Mouse (Mus musculus) cerebellum, adult 9-10 months (tissue): ENCODE measurements at regions not wholly inside any gene's neighbourhood (a gene's known extent, or its start where the extent isn't known, plus 50 kb on each side); places are given as distances from the start of the nearest gene placed in this dataset.
A peak's percentile ranks its signal among the peaks of the same experiment; 100 is the strongest.

Experiments used
- DNase-seq: peaks from one replicate; pipeline ENCODE4 v3.0.0; 2022

DNA sequence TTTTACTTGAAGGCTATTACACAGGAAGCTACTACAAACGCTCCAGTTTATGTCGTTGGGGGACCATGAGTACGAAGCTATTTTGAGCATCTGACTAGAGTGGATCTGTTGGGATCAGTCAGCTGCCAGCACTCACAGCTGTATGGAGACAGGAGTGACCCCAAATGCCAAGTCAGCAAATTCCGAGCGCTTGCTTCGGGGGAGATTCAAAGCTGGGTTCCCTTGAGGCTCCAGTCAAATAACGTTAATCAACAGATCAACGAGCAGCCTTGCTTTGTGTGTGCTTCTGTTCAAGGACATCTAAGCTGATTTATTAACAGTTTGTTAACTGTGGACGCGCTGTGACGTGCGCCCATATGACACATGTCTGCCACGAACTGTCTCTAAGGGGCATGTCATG is 349.5 kb downstream of the Ajap1 start:
- DNase-seq: no peak

DNA sequence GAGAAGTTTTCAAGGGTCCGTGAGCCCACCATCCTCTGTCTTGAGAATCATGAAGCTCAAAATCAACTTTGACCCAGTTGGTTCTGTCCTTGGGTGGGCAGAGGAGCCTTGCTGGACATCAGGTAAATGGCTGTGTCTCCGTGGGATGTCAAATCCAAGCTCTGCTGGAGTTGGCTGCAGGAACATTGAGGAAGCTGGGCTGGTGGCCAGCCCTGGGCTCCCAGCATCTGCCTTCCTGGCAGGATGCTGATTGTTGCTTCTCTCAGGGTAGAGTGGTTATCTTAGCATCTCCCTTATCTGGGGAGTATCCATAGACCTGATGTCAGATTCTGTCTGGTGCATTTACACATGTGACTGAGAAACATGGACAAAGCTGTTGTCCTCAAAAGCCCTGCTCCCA is 353.3 kb downstream of the Ajap1 start:
- peak; percentile 61 for DNase-seq

DNA sequence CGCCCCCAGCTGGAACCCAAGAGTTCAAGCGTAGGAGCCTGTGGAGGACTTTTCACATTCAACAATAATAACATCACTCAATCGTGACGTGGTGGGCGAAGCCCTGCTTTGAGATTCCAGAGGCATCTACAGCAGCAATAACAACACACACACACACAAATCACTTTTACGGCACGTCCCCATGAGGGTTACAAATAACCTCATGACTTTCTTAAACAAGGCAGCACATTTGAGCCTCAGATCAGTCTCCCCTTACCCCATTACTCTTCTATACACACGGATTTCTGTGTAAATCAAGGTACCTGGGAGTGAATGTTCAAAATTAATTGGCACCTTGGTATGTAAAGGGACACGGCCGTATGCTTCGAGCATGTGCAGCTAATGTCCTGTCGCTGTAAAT is 354.4 kb downstream of the Ajap1 start:
- no peak for DNase-seq

DNA sequence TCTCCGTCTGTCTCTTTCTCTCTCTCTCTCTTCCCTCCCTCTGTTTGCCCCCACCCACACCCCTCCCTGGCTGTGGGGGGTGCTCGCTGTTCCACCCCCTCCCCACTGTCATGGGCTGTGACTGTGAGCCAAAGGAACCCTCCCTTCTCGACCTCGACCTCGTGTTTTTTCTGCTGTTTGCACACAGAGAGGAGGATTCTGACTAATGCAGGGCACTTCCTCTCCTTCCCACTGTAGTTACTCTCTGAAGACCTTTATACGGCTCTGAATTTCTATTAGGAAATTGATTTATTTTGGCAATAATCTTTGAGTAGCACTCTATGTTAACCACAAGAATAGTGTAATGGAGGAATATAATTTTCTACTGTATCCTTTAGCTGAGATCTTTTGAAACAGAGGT is 362.1 kb downstream of the Ajap1 start:
- DNase-seq: no peak

DNA sequence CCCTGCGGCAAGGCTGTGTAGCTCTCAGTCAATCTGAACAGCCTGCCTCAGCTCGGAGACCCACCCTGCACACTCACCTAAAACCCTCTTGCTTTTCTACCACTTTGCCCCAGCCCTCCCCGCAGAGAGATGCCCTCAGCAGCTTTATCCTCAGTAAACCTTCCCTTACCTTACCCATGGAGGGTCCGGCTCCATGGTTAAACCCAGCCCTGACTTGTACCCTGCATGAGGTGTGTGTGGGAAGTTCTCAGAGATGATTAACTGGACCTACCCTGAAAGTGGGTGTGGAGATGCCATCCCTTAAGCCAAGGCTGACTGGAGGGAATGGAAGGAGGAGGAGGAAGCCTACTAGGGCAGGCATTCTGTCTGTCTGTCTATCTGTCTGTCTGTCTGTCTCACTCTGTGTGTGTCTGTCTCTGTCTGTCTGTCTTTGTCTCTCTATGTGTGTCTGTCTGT is 362.9 kb downstream of the Ajap1 start:
- DNase-seq: no peak

DNA sequence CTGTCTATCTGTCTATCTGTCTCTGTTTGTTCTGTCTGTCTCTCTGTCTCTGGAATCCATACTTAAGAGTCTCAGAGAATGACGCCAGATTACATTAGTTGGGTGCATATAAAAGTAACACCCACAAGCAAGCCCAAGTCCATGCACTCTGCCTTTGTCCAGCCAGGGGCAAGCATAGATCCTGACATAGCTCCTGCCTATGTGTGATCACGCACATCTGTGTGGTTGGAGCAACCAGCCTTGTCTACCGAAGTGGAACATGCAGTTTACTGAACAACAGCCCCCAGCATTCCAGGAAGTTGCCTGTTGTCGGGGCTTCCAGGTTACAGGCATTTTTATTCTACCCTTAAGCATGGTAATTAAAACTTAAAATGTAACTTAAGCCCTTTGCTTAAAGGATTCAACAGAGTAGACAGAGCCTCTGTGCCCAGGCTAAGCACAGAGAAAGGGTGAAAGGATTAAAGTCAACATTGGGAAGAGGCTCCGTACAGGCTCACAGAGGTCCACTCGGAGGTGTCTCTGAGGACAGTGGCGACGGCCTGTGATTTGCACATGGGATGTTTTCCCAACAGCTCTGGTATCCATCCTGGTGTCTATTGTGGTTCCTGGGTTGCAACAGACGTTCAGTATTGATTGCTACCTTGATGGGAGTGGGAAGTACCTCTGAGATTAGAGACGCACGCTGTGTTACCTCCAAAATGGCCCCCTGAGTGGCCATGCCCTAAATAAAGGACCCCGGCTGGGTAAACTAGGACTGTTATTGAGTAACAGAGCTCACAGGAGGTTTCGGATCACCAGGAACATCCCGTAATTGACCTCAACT is 363.6 kb downstream of the Ajap1 start:
- no peak for DNase-seq

DNA sequence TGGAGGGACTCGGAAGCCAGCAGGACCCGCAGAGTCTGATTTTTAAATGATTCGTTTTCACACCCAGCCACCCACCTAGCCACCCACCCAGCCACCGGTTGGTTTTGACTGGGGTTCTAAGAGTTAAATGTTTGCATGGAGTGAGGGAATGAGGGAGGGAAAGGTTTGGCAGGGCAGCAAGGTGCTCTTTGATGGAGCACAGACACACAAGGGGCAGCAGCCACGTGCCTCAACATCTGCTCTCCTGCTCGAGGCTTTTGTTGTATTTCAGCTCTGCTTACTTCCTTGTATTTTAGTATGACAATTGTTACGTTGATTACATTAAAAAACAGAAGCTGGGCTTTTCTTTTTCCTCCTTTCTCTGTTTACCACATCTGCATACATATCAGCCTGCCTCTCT is 367.6 kb downstream of the Ajap1 start:
- no peak for DNase-seq

DNA sequence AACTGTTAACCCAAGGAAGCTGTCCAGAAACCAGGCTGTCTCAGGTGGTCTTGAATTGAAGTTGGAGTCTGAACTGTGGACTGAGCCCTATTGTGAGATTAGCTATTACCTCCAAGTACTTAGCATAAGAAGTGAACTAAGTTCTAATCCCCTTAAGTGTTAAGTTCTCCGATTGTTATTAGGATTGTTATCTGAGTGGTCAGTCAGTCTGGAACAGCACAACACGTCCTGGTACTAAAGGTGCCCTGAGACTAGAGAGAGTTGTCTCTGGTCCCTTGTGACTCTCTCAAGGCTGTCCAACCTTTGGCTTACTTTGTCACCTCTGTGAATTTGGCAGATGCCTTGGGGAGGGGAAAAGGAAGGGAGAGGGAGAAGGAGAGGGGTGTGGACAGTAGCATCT is 369.0 kb downstream of the Ajap1 start:
- no peak for DNase-seq

DNA sequence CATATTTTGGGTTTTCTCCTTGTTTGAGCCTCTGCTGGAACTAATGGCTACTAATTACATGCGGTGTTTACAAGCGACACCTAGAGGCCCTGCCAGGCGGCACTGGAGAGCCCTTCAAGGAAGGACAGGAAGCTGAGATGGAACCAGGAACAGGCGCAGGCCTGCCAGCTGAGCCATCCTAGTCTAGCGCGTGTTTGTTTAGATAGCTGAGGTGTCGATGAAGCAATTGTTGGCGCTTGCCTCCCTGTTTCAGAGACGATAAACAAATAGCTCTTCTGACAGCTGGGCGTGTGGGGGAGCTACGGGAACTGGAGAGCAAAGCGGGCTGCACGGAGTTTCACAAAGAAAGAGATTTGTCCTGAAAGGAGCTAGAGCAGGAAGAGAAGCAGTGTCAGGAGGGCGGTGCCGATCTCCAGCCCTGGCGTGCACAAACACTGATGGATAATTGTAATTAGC is 372.3 kb downstream of the Ajap1 start:
- no peak for DNase-seq

DNA sequence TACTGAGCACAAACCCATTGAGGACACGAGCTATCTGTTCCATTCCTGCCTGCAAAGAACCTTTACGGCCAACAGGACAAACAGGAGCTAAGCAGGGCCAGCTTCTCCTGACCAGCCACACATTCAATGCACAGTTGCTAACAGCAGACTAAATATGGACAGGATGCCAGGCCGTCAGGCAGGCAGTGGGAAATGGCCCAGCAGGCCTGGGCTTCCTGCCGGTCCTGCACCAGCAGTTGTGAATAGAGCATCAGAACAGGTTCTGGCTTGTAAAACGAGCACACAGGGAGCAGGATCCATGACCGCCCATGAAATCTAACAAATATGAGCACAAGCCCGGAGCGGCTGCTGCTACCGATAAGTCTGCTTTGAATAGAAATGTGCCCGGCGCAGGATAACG is 384.0 kb downstream of the Ajap1 start:
- DNase-seq: no peak

DNA sequence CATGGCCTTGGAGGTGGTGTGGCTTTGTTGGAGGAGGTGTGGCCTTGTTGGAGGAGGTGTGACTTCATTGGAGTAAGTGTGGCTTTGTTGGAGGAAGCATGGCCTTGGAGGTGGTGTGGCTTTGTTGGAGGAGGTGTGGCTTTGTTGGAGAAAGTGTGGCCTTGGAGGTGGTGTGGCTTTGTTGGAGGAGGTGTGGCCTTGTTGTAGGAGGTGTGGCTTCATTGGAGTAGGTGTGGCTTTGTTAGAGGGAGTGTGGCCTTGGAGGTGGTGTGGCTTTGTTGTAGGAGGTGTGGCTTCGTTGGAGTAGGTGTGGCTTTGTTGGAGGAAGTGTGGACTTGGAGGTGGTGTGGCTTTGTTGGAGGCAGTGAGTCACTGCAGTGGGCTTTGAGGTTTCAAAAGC is 385.0 kb downstream of the Ajap1 start:
- DNase-seq: no peak

DNA sequence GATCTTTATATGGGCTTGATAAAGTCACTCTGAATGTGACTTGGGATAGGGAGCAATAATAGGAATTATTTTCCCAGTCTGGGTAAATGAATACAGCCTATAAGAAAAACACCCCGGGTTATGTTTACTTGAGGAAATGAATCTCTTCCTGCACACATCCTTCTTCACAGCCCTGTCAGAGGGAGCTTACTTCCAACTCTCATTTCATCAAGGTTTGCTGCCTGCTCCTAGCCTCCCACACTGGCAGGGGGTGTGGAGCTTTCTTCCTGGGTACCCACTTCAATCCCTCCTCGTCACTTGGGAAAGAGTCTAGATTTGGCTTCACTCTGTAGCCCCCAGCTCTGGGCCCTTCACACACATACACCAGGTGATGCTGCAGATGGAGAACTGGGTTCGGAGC is 389.5 kb downstream of the Ajap1 start:
- no peak for DNase-seq

DNA sequence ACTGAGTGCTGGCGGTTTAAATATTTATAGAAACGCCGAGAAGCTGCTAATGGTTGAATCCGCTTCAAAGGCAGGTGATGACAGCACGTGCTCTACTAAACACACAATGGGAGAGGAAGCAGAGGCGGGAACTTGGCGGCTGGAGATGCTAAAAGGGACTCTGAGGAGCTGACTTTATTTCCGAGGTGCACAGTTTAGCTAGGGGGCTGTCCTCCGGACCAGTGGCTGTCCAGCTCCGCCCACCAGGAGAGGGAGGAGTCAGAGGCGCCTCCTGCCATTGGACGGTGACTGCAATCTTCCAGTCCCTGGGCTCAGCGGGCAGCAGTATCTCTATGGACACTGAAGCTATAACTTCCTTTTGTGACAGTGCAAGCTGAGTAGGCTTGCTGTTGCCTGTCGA is 400.4 kb downstream of the Ajap1 start:
- DNase-seq: no peak

DNA sequence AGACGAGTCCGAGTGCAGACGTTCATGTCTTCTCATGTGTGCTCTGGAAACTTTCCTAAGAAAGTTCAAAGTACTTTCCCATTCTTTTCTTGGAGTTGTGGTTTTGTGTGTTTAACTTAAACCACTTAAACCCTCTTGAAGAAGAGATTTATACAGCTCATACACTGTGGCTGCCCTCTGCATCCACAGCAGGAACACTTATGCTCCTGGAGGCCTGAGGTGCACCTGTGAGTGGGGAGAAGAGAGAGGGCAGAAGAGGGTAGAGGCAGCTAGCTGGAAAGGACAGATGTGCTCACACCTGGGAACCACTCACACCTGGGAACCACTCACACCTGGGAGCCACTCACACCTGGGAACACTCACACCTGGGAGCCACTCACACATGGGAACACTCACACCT is 408.0 kb downstream of the Ajap1 start:
- DNase-seq: no peak

DNA sequence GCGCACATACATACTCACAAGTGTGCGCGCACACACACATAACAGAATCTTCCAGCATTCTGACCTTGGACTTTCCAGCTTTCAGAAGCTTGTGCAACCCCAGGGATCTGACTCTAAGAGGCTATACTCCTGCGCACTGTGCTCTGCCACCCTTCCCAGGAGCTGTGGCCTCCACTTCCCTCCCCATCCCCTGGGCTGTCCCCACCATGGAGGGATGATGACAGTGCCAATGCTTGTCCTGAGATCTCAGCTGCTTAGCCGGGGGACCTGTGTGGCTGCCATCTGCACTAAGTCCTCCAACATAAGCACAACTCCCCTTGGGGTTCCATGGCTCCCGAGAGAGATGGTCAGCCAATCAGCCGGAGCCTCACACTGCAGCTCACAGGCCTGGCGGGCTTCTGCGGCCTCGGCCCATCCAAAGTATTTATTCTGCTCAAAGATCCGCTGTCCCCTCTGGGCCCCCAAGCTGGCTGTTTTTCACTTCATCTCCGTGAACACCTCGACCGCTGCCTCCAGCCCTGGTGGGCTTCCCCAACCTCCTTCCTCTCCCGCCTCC is 412.3 kb downstream of the Ajap1 start:
- DNase-seq: no peak

DNA sequence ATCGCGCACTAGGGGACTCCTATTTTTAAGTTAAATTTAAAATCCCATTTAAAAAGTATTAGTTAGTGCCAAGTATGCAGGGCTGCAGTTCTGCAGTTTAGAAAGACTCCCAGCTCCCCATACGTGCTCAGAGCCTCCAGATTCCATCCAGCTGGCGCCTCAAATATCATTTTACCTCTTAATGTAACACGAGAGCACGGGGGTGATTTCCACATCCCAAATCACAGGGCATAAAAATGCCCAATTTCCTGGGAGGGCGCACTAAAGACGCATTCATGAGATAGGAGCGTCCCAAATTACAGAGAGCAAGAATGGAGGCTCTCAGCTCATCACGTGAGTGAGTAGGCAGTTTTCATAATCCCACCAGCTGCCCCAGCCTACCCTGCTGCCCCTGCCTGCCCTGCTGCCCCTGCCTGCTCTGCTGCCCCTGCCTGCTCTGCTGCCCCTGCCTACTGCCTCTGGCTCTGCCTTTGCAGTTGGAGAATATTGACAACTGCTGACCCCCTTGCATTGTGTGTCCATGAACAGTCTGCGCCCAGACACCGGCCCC is 414.1 kb downstream of the Ajap1 start:
- DNase-seq: no peak

DNA sequence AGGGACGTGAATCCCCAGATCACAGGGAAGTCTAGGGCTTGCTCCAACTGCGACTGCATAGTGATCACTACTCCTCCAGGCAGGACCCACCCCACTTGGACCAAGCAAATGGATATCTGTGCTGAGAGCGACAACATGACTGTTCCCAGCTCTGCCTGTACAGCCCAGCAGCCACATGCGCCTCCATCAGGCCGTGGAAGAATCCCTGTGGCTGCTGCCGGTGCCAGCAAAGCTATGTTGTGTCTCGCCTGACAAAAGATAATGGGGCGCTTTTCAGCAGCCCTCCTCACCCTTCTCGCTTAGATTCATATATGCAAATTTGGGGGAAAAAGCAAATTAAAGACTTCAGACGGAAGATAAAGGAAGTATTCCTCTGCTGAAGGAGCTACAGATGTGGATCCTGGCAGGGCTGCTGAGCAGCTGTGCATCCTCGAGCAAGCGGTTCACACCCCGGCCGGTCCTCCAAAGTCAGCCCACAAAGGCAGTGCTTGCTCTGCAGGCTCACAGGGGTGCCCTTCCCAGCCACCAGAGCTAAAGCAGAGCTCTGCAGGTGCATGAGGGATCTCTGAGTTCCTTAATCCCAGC is 418.5 kb downstream of the Ajap1 start:
- no peak for DNase-seq

DNA sequence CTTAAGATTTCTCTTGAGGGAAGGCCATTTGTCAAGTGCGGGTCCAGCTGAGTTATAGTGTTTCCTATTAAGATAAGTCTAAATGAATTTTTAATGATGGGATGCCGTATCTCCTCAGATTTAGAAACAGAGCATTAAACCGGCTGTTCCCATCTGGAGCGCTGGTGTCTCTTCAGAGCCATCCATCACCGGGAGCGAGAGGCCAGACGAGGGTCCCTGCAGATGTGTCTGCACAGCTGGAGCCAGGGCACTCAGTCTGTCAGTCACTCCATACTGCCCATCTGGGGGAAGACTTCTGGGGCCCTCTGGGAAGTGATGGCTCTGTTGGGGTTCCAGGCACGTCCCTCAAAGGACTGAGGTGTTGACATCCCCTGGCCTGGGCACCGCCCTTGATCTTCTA is 419.2 kb downstream of the Ajap1 start:
- DNase-seq: no peak

DNA sequence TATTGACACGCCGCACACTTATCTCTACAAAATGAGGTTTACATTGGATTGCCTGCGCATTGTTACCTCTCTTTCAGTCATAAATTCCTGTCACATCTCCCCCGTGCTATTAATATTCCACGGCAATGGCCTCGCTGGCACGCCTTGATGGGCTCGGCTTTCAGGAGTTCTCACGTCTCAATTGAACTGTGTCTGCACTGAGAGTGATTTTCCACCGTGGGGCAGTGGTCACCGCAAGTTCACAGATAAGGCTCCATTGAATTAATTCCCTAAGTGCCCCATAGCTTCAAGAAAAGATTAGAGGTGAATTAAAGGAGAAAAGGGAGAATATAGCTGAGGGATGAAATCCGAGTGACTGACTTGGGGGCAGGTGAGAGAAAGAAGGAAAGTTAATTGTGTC is 424.5 kb downstream of the Ajap1 start:
- DNase-seq: no peak

DNA sequence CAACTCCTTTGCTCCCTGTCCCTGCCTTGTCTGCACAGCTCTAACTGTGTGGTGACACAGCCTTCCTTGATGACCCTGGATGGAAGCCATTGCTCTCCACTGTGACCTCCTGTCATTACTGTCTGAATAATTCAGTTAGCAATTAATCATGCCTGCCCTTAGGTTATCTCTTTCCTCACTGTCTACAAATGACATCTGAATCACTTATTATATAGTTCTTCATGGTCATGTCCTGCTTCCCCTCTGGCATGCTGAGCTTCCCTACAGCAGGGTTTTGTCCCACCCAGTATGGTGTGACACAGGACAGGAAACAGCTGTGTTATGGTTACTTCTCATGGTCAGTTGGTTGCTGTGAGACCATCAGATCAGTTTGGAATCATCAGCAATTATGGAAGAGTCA is 458.9 kb downstream of the Ajap1 start:
- DNase-seq: no peak

DNA sequence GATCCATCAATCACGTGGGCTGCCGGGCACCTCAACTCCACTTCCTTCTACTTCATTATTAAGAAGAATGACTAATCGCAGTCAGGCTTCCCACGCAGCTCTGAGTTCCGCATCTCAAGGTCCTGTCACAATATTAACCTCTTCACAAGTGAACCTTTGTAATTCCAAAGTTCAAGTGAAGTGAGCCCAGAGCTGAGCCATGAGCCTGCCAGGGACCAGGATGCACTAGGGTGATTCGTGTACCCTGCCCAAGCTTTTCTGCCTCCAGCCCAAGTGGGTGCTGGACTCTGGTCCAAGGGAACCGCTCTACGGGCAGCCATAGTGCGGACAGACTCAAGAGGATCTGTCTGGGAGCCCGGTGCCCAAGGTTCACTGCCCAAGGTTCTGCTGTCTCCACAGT is 463.4 kb downstream of the Ajap1 start:
- DNase-seq: no peak

DNA sequence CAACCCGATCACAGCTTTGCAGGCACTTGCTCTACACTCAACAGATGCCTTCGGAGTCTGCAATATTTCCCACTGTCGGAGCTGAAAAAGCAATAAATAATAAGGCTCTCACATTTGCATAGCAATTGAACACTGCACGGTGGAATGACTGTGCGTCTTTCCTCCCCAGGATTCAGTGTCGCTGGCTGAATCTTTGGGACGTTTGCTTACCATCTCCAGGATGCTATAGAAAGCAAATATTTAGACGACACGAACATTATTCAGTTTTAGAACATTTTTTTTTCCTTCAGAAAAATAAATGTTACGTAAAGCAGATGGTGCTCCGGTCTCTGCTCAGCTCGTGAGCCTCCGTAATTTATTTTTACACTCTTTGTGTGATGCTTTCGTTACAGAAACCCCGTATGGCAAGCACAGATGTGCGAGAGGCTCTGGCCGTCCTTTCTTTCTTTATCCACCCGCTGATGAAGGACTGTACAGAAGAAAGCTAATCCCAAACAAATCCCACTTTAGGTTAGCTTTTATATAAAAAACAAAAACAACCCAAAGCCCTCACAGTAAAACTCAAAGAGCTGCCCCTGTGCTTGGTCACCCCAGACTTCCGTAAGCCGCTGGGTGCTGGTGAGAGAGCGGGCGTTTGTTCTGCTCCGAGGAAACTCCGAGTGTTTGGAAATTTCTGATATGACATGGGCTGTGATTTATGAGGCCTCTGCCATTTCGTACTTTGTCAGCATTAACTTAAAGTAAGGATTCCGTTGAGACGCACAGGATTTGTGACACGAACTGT is 464.3 kb downstream of the Ajap1 start:
- no peak for DNase-seq

DNA sequence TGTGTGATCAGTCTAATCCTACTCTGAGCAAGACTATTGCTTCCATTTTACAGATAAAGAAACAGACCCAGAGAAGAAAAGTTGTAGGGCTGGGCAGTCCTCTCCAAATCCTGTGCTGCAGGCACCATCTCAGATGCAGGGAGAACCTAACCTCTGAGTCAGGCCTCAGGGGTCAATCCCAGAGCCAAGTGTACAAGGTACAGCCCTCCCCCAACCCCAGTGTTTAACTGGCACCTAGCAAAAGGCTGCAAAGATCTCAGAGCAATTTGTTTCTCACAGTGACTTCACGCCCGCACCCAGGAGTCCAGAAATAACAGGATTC is 464.8 kb downstream of the Ajap1 start:
- no peak for DNase-seq

DNA sequence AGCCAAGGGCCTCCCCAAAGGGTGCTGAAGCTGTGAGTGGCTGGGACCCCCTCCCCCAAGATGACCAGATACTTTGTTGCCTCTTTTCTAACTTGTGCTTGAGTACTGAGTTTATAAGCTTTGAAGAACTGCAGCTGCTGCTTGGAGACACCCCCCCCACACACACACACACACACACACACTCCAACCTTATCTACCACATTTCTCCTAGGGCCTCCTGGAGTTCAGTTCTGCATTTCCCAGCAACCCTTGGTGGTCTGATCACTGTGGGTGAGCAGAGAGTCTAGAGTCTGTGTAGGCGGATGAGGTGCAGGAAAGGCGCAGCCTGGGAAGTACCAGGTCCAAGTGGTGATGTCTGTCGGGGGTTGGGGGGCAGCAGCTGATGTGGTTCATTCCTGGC is 479.3 kb downstream of the Ajap1 start:
- DNase-seq: no peak
